Mouse (Mus musculus) heart, postnatal 0 days (tissue): ENCODE results near the gene Rpl29. TPM values are rescaled to one million over a fixed set of nuclear protein-coding genes. Genes with fewer than 3 reads are reported as not detected.
A peak's percentile ranks its signal among the peaks of the same experiment; 100 is the strongest.

Experiments
- ATAC-seq: fragments of 200-750 bp; cut with Nextera tagmentation; 2 replicates; pipeline ENCODE4 v1.8.0; 2017; ENCODE audit warnings: low read depth, moderate number of reproducible peaks, moderate library complexity; ENCODE audit not compliant: insufficient read depth
- DNase-seq: peaks from one replicate; pipeline ENCODE4 v3.0.0-alpha.2; 2016; ENCODE audit warnings: low spot score
- H3K27ac ChIP-seq: fragments of 300-500 bp; sonication (generic); 2 replicates; pipeline ENCODE4 v1.5.1; 2014; ENCODE audit warnings: low read depth, mild to moderate bottlenecking
- H3K27me3 ChIP-seq: fragments of 300-500 bp; sonication (generic); 2 replicates; pipeline ENCODE4 v1.6.1; 2014; ENCODE audit warnings: low read length, mixed read lengths; ENCODE audit not compliant: control insufficient read depth, insufficient read depth
- H3K36me3 ChIP-seq: fragments of 300-500 bp; sonication (generic); replicated peaks from 2 replicates; pipeline ENCODE4 v1.6.1; 2014; ENCODE audit warnings: low read length, mixed read lengths; ENCODE audit not compliant: control insufficient read depth, insufficient read depth
- H3K4me1 ChIP-seq: fragments of 300-500 bp; sonication (generic); 2 replicates; pipeline ENCODE4 v1.6.1; 2014; ENCODE audit warnings: antibody characterized with exemption; ENCODE audit not compliant: control insufficient read depth, insufficient read depth
- H3K4me2 ChIP-seq: fragments of 300-500 bp; sonication (generic); 2 replicates; pipeline ENCODE4 v1.6.1; 2014; ENCODE audit warnings: low read depth, mild to moderate bottlenecking, low read length, moderate library complexity
- H3K4me3 ChIP-seq: fragments of 300-500 bp; sonication (generic); 2 replicates; pipeline ENCODE4 v1.5.1; 2014; ENCODE audit warnings: low read depth, low read length
- H3K9ac ChIP-seq: fragments of 300-500 bp; sonication (generic); replicated peaks from 2 replicates; pipeline ENCODE4 v1.6.1; 2014; ENCODE audit warnings: low read depth, low read length, mixed read lengths
- H3K9me3 ChIP-seq: fragments of 300-500 bp; sonication (generic); replicated peaks from 2 replicates; pipeline ENCODE4 v1.6.1; 2016; ENCODE audit warnings: low read length; ENCODE audit not compliant: control insufficient read depth
- CTCF ChIP-seq: IDR thresholded peaks from 2 replicates; pipeline ENCODE4 v1.5.1; 2016; ENCODE audit warnings: antibody characterized with exemption, control low read depth, low read depth
- EP300 ChIP-seq: IDR thresholded peaks from 2 replicates; pipeline ENCODE4 v1.6.1; 2016; ENCODE audit warnings: antibody characterized with exemption, low read depth
- WGBS: fragments of 180-500 bp; shearing (Covaris S2); extraction: QIAGEN DNeasy Blood & Tissue Kit; methylation state at CpG from one replicate; pipeline ENCODE4 v1.1.7; 2014; 5-methylcytosine and 5-hydroxymethylcytosine counted together
- polyA plus RNA-seq: library from polyadenylated mRNA; unstranded; fragments of >200 nt; fragmentation: Nextera tagmentation; extraction: Ambion mirVana; gene quantifications from 2 replicates; pipeline ENCODE4 v1.2.1, GENCODE M21; 2015
- total RNA-seq: library from RNA; depleted of rRNA; stranded (reverse); fragments of >200 nt; gene quantifications from 2 replicates; pipeline ENCODE4 v1.2.3, GENCODE M21; 2014; ENCODE audit warnings: low replicate concordance

The Rpl29 gene
- total and polyA plus RNA-seq, 2 experiments from 2014 or later: 504 to 783 TPM

DNA sequence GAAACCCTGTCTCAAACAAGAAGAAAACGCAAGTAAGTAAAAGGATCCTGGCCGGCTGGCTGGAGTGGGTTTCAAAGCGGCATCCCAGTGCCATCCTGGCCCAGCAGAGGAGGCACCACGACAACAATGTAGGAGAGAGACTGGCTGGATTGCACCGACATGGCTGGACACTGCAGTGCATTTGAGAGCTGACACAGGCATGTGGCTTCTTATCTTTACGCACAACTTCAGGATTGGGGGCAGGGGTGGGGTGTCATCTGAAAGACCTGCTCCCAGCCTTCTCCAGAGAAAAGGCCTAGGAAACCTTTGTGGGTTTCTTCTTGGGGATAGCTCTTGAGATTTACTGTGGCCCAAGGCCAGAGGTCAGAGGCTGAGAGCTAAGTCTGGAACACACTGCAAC, 17.5 kb upstream of the Rpl29 start:
- Histone ChIP-seq H3K4me3 (no peak overlapping the region), H3K4me1 (peaks cover 15% of the 10 kb centered on the region), H3K36me3 (no peaks in the 10 kb centered on the region), H3K27me3 (no peaks in the 10 kb centered on the region), H3K4me2 (no peak overlapping the region), H3K27ac (no peak overlapping the region; the same call in 1 of the 2 replicates), H3K9me3 (0 out of 2 replicates have a peak, but pooled peaks cover 3% of the 10 kb centered on the region), H3K9ac (no peak overlapping the region)
- ATAC-seq (no peak), DNase-seq (no peak)
- 53% methylated on average over 6 of the region's 6 CpGs for WGBS
- TF ChIP-seq EP300 (no peak), CTCF (no peak)

DNA sequence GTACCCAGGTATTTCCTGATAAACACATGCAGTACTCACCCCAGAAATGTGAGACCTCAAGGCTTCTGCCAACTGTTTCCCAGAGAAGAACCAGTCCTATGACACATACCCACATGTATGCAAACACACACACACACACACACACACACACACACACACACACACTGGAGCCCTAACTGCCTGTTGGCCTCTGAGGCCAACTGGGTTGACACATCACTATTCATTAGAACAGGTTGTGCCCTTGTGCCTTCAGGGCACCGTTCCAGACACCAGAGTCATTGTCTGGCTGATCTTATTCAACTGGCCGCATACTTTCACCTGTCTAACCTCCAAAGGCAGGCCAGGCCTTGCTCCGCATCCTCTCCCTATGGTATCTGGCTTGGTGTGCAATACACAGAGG, 17.0 kb upstream of the Rpl29 start:
- no peak overlapping the region; the same call in 1 of the 2 replicates for H3K27ac ChIP-seq

DNA sequence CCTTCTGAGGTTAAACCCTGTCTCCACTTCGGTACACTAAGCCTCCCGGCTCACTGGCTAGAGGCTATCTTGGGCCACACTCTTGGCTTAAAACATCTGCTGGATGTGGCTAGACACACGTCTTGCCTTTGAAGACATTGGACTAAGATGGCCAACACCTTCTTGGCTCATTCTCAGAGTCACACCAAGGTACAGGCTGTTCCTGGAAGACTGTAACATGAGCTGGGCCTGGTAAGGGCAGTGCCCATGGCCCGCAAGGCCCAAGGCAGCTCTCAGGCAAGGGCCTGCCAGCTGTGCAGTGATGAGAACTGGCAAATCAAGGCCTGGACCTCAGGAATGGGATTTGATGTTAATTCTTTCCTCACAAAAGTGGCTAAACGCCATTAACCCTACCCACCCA, 15.6 kb upstream of the Rpl29 start:
- 88% methylated on average over 5 of the region's 5 CpGs for WGBS
- no peak overlapping the region for H3K27ac ChIP-seq
- no peak for DNase-seq
- no peaks in the 10 kb centered on the region for H3K36me3 ChIP-seq
- H3K4me2 ChIP-seq: no peak overlapping the region
- 0 out of 2 replicates have a peak, but pooled peaks cover 3% of the 10 kb centered on the region for H3K9me3 ChIP-seq
- peaks cover 14% of the 10 kb centered on the region for H3K4me1 ChIP-seq
- H3K27me3 ChIP-seq: no peaks in the 10 kb centered on the region
- no peak for ATAC-seq
- no peak overlapping the region for H3K9ac ChIP-seq
- no peak for TF ChIP-seq EP300
- no peak for TF ChIP-seq CTCF
- H3K4me3 ChIP-seq: no peak overlapping the region

More for the DNA sequence above, 17.0 kb upstream of the Rpl29 start:
- WGBS: 79% methylated on average over 3 of the region's 3 CpGs
- no peaks in the 10 kb centered on the region for H3K36me3 ChIP-seq
- DNase-seq: no peak
- no peak for ATAC-seq
- H3K27me3 ChIP-seq: no peaks in the 10 kb centered on the region
- peaks cover 15% of the 10 kb centered on the region for H3K4me1 ChIP-seq
- 0 out of 2 replicates have a peak, but pooled peaks cover 3% of the 10 kb centered on the region for H3K9me3 ChIP-seq
- H3K9ac ChIP-seq: no peak overlapping the region
- no peak for TF ChIP-seq CTCF
- no peak for TF ChIP-seq EP300
- no peak overlapping the region for H3K4me3 ChIP-seq
- H3K4me2 ChIP-seq: no peak overlapping the region

DNA sequence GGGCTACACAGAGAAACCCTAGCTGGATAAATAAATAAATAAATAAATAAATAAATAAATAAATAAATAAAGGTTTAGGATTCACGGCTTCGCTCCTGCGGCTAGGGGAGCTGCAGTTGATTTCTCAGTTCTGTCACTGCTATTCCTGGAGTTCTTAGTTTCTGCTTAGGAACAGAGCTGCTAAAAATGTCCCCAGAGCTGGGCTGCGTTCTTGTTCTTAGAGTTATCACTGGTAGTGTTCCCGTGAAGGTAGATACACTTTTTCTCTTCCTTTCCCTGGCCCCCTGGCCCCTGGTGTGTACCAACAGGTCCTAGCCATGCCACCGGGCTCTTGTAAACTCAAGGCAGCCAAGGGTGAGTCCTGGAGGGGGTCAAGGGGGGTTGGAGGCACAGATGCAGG, 12.4 kb upstream of the Rpl29 start:
- no peak overlapping the region for H3K9ac ChIP-seq
- WGBS: 51% methylated on average over 6 of the region's 6 CpGs

DNA sequence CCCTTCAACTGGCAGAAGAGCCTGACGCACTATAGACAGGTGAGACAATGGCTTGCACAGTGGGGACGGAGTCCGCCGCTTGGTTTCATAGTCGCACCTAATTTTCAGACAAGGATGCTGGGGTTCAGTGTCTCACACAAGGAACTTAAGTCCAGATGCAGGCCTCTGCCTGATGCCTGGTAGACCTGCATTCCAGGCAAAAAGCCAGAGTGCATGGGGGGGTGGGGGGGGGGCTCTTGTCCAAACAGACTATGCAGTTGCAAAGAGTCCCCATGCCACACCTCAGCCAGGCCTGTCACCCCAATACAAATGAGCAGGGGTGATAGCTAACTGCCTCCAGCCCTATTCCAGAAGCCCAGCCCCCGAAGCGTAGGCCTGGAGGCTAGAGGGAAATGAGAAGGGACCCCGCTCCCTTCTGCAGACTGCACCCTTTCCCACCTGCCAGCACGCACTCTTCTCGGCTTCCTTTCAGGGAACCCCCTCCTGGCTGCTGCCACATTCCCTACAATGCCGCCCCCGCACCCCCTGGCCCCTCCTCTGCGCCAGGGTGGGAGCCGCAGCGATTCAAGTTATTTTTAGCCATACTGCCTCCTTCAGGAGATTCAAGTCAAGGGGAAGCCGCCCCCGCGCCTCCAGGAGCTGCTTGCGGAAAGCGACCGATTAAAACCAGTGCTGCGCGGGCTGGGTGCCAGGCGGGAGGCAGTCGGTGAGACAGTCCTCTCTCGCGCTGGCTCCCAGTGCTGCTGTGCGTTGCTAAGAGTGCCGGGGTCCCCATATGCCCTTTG, 11.2 kb upstream of the Rpl29 start:
- H3K9me3 ChIP-seq: no peaks in the 10 kb centered on the region
- 14% methylated on average over 29 of the region's 29 CpGs for WGBS
- no peaks in the 10 kb centered on the region for H3K36me3 ChIP-seq
- peak; percentile 75 for TF ChIP-seq EP300
- peak; percentile 19; the same call in 1 of the 2 replicates for TF ChIP-seq CTCF
- H3K27me3 ChIP-seq: peaks cover 12% of the 10 kb centered on the region; the same call in 1 of the 2 replicates
- H3K4me1 ChIP-seq: peaks cover 13% of the 10 kb centered on the region
- ATAC-seq (peak; percentile 67), DNase-seq (peak; percentile 86)
- H3K4me3 ChIP-seq: peak overlapping the region; percentile 23
- H3K9ac ChIP-seq: peak overlapping the region; percentile 17
- peak overlapping the region; percentile 58 for H3K4me2 ChIP-seq
- peak overlapping the region; percentile 16; the same call in 1 of the 2 replicates for H3K27ac ChIP-seq

More for the DNA sequence above, 12.4 kb upstream of the Rpl29 start:
- Histone ChIP-seq H3K36me3 (no peaks in the 10 kb centered on the region), H3K4me1 (peaks cover 13% of the 10 kb centered on the region), H3K4me2 (no peak overlapping the region), H3K27me3 (peaks cover 12% of the 10 kb centered on the region; the same call in 1 of the 2 replicates), H3K27ac (no peak overlapping the region; the same call in 1 of the 2 replicates), H3K4me3 (no peak overlapping the region), H3K9me3 (no peaks in the 10 kb centered on the region)
- no peak for TF ChIP-seq CTCF
- DNase-seq: no peak
- no peak for ATAC-seq
